Mouse (Mus musculus): ENCODE data around the gene Hs6st3.

Gene Hs6st3

DNA sequence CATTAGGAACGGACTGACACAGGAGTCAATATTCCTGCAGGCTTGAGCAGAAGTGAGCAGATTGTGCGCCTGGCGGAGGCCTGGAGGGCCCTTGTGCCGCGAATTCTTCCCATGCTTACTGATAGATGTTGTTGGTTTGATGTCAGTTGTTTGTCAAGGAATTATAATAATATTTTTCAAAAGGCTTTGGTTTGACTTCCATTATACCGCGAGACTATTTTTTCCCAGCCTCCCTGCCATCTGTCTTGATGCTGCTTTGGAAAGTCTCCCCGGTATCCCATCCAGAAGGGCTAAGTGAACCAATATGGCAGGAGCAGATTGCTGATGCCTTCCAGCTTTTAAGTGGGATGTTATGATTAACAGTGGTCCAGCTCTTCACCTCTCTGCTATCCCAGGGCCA is 651.3 kb downstream of the Hs6st3 start:
- no peak for DNase-seq (ENCODE audit: low spot score in 2 of 2)

DNA sequence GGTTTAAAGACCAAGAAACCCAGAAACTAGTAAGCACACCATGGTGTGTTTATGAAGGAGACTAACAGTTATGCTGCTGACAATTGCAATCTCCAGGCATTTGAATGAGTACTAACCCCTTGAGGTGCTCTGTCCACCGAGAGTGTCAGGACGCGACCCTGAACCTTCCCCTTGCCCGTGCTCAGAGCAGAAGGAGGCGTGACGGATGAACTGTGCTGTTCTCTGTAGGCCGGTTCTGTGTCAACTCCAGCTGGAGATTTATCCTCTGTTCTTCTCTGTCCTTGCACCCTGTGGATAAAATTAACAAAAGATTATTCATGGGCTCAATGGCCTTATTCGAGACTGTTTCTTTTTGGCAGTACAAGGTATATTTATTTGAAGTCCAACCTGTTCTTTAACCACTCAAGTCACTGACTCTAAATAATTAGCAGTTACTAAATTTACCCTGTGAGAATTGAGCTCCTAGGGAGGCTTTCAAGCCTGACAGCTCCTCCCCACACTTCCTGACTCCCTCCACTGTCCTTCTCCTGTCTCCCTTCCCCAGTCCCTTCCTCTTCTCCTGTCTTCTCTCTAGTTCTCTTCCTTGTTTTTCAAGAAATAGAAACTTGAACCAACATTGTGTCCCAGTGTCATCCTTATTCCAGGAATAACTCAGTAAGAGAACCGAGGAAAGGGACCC is 659.2 kb downstream of the Hs6st3 start:
- no peak for DNase-seq (ENCODE audit: low spot score in 2 of 2)

DNA sequence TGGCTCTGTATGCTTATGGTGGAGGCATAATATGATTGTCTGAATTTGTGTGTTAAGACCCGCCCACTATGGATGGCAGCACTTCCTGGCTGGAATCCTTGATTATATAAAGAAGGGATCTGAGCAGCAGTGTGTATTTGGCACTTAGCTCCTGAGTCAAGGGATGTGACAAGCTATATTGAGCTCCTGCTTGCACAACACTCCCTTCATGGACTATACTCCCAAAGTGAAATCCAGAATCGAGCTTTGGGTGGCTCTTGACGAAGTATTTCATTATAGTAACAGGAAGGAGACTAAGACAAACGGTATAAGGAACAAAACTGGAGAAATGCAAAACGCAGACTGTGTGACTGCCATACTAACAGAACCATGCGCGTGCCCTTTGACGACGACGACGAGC is 660.4 kb downstream of the Hs6st3 start:
- no peak for DNase-seq (ENCODE audit: low spot score in 2 of 2)

DNA sequence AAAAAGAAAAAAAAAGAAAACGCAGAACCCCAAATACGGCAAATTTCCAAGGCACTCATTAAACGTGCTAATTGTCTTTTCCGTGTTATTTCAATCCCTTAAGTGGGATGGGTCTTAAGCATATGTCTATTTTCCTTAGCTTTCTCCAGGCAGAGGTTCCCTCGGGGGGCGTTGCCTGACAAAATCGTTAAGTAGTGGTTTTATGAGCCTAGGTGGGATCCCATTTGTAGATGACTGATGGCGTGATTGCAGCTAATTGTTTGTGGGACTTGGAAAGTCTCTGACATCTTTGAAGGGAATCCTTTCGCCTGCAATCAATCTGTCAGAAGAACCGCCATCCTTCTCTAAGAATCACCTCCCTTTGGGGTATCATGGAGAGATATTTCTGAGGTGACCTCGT is 662.7 kb downstream of the Hs6st3 start:
- DNase-seq (ENCODE audit: low spot score in 2 of 2): no peak

DNA sequence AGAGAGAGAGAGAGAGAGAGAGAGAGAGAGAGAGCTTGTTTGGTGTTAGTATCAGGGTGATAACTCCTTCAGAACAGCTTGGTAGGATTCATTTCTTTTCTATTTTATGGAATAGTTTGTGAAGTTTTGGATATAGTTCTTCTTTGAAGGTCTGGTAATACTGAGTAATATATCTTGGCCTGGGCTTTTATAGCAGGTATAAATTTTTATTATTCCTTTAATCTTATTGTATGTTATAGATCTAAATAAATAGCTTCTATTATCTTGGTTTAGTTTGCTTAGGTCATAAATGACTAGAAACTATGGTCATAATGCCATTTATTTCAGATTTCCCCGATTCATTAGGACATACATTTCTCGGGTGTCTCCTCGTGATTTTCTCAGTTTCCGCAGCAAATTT is 675.8 kb downstream of the Hs6st3 start:
- no peak for DNase-seq (ENCODE audit: low spot score in 2 of 2)

DNA sequence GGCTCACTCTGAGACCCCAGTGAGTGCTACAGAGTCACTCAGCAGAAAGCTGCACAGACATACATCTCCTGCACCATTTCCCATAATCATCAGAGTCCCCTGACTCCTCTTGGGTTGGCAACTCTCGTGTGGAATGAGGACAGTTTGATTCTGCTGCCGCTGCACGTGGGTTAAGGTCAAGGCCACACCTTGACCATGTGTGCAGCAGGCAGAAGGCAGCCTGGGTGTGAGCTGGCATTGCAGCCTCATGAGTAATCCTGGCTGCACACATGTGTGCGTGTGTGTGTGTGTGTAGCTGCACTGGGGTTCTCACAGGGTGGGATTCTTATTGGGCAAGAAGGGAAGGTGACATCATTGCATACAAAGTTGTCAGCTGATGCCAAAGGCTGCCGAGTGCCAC is 677.5 kb downstream of the Hs6st3 start:
- no peak for DNase-seq (ENCODE audit: low spot score in 2 of 2)

DNA sequence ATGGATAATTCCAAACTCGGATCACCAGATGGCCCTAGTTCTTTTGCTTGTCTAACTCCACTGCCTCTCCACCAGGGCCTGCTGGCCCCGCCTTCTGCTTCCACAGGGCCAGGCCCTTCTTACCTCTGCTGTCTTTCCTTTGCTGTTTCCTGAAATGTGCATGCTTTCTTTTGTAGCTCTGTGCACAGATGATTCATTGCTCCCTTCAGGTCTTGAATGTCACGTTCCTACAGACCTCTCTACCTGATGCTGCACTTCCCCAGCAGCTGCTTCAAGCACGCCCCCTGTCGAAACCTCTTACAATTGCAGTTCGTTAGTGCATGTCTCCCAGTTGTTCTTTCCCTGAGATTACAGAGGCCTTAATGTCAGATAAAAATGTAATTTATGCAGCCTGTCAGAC is 682.4 kb downstream of the Hs6st3 start:
- no peak for DNase-seq (ENCODE audit: low spot score in 2 of 2)

- no peak for DNase-seq (ENCODE audit: low spot score in 2 of 2)
Measured at GRCm38 (mm10) chr14:119831165-119832011, 693.2 kb downstream of the Hs6st3 start.

DNA sequence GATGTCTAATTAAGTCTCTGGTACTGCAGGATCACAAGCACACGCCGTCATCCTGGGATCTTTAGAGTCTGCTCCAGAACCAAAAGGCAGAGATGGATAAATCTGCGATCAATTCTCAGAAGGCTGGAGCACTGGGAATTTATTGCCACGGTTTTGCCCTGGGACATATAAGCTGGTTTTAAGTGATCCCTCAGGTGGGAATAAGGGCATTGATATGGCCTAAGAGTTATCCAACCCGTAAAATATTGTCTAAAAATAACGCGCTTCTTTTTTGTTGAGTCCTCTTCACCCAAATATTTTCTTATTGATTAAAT is 693.8 kb downstream of the Hs6st3 start:
- DNase-seq (ENCODE audit: low spot score in 2 of 2): no peak

DNA sequence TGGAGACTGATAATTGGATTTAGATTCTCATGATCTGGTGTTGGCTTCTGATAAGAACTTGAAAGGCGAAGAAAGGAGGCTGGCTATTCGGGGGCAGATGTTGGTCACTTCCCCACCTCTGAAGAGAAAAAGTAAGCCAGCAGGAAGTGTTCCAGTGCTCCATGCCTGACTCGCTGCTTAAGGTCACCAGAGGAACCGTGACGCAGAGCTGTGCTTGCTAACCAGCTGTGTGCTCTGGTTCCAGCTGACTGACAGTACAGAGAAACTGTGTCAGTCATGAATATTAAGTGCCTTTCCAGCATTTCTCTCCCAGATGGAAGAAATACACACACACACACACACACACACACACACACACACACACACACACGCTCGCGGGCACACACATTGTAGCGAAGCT is 694.8 kb downstream of the Hs6st3 start:
- no peak for DNase-seq (ENCODE audit: low spot score in 2 of 2)

DNA sequence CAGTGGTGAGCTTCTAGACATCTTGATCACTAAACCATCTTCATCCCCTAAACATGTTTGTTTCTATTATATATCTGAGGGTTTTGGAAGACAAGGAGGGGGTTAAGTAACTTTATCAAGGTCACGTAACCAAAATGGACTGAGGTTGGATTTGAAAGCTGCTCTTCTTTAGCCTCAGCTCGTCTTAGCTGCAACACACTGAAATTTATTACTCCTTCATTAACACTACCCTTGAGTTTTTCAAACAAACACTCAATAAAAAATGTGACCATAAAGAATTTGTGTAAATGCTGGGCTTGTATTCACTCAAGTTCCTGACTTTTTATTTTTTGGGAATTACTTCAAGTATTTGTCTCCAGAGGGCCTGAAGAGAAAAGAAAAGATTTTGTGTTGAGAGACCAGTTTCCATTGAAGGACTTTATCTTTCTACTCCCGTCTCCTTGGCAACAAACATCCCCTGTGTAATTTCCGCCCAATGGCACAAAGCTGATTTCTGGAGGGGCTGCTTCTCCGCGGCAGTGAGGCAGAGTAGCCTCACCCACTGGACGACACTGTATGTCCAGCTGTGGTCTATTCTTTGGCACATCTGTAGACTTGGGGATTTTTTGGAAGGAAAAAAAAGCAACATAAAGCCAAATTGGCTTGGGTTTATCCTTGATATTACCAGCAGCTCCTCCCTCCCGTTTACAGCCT is 696.0 kb downstream of the Hs6st3 start:
- no peak for DNase-seq (ENCODE audit: low spot score in 2 of 2)

DNA sequence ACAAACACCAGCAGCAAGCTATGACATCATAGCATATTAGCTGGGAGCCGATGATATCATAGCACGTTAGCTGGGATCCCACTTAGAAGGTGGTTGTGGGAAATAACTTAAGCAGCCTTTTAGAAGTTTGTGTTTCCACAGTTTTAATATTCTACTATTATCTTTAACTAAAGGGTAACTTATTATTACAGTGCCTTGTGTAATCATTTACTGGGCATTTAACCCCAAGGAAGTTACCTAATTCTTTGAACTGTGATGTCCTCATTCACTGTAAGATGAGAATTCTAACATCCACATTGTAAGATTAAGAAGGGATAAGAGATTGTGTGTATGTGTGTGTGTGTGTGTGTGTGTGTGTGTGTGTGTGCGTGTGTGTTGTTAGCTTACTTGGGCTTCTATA is 697.9 kb downstream of the Hs6st3 start:
- no peak for DNase-seq (ENCODE audit: low spot score in 2 of 2)

GRCm38 (mm10) chr14:119847540-119847939 is 709.4 kb downstream of the Hs6st3 start:
- no peak for DNase-seq (ENCODE audit: low spot score in 2 of 2)

DNA sequence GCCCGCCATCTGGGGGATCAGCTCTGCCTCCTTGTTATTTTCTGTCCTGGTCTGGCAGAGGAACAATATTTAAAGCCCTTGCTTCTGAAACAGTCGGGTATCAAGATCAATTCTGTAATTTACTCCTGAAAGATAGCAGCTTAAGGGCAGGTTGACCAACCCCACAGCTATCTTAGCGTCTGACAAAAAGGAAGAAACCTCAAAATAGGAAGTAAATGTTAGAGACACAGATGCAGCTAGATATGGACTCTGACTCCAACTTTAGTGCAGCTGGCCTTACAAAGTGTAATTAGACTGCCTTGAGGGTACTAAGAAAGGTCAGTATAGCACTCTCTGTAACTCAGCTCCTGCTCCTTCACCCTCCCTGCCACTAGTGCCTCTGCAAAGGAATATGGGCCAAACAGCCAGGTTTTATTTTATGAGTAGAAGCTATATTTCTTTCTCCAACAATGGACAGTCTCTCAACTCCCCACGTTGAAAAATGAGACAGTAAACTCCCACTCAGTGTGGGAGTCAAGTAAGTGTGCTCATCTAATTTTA is 710.7 kb downstream of the Hs6st3 start:
- DNase-seq (ENCODE audit: low spot score in 2 of 2): no peak

- no peak for DNase-seq (ENCODE audit: low spot score in 2 of 2)
Measured at GRCm38 (mm10) chr14:119849338-119849737, 711.2 kb downstream of the Hs6st3 start.

DNA sequence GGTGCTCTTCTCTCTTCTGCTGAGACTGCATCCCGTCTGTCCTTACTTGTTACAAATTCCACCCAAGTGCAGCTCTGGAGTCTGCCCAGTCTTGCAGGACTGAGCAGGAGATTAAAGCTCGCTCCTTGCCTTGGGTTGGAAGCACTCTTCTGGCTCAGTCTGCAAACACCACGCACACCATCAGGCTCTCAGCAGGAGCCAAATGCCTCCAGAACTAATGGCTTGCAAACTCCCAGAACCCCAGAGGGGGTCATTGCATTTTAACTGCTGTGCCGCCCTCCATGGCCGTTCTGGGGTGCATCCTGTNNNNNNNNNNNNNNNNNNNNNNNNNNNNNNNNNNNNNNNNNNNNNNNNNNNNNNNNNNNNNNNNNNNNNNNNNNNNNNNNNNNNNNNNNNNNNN is 714.0 kb downstream of the Hs6st3 start:
- no peak for DNase-seq (ENCODE audit: low spot score in 2 of 2)

DNA sequence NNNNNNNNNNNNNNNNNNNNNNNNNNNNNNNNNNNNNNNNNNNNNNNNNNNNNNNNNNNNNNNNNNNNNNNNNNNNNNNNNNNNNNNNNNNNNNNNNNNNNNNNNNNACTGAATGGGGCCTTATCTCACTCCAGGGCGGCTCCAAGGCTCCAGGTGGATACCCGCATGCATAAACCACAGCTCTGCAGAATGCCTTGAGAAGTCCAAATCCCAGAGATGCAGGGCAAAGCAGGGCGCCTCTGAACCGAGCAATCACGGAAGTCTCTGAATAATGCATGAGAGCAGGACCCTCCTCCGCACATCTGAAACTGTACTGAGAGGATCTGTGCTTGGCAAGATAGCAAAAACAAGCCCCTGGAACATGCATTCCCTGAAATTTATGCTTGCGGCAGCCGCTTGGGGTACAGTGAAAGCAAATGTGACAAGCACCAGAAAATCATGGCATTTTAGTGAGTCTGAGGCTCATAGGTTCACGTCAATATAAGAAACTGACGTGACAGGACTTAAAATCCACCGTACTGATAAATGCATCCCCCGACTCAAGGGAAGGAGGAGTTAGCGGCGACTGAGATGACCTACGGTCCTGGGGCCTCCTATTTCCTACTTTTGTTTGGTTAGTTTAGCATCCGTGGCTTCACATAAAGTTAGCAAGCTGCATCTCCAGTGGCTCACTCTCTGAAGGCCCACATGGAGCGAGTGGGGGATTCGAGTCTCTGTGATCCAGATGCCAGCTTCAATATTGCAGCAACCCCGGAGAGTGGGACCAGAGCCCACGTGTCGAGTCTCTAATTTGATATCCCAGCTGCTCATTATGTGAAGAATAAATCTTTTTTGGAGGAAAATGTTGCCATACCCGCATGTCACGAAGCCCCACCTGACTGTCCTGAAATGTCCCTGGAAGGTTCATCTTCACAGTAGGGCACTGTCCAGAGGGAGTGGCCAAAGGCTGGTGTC is 719.5 kb downstream of the Hs6st3 start:
- DNase-seq (ENCODE audit: low spot score in 2 of 2): no peak

- no peak for DNase-seq (ENCODE audit: low spot score in 2 of 2)
Measured at GRCm38 (mm10) chr14:119873617-119874016, 735.5 kb downstream of the Hs6st3 start.

DNA sequence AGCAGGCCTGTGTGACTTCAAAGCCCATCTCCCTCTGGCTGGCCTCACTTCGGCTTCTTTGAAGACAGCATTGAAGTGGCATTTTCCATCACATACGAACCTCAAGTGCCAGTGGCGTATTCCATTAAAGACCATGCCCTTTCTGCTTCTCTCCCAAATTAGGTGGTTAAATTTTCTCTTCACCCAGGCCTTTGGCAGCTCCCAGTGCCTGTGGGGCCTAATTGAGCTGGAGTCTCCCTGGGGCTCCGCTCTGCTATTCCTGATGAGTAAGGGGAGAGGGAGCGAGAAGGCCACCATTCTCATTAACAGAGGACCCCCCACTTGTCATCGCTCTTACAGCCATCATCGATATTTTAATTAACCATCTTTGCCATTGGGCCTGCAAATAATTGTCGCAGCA is 754.8 kb downstream of the Hs6st3 start:
- DNase-seq (ENCODE audit: low spot score in 2 of 2): no peak

GRCm38 (mm10) chr14:119895097-119895496 is 757.0 kb downstream of the Hs6st3 start:
- DNase-seq (ENCODE audit: low spot score in 2 of 2): no peak

DNA sequence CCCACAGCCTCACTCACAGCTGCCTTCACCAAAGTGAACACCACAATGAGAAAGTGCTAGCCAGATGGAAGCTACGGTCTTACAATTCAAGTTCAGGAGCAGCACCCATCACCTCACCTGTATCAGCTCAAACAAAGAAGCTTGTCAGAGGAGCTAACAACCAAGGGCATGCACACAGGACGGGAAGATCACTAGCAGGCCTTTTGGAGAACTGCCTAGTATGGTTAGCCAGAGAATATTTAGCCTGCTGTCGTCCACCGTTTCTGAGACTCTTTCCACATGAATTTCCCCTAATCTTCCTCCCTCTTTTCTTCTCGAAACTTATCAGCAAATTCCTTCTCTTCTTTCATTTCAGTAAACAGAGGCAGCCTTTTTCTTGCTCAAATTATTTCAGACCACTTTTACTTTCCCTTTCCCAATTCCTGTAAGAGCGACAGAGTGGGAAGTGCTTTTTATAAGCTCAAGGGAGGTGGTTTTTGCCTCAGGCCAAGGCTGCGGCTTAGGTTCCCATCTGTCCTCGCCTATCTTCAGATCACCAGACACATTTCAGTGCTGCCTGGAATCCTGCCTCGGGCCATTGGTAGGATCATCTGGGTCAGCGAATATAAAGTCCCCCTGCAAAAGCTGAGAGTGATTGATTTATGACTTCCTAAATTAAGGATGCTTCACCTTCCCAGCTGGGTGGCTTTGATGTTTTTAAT is 757.8 kb downstream of the Hs6st3 start:
- no peak for DNase-seq (ENCODE audit: low spot score in 2 of 2)

Data from spleen, postnatal 14 days (tissue).